Mouse (Mus musculus) neural tube, embryonic 12.5 days (tissue): ENCODE data around the gene Myl10. TPM values are rescaled to one million over a fixed set of nuclear protein-coding genes. Genes with fewer than 3 reads are reported as not detected.
"Not testable (repeated sequence)": the region's sequence is repeated elsewhere in the genome, so short reads cannot be mapped to it uniquely, and the experiment has no call there.

Experiments used
- ATAC-seq: fragments of 200-750 bp; cut with Nextera tagmentation; 2 replicates; pipeline ENCODE4 v1.8.0; 2017; ENCODE audit warnings: low read depth, mild to moderate bottlenecking, moderate TSS enrichment, moderate library complexity; ENCODE audit not compliant: low FRiP score
- H3K27ac ChIP-seq: fragments of 300-500 bp; sonication (generic); 2 replicates; pipeline ENCODE4 v1.5.1; 2016
- H3K27me3 ChIP-seq: fragments of 300-500 bp; sonication (generic); replicated peaks from 2 replicates; pipeline ENCODE4 v1.6.1; 2016; ENCODE audit warnings: mild to moderate bottlenecking
- H3K36me3 ChIP-seq: fragments of 300-500 bp; sonication (generic); 2 replicates; pipeline ENCODE4 v1.6.1; 2016; ENCODE audit warnings: mild to moderate bottlenecking
- H3K4me1 ChIP-seq: fragments of 300-500 bp; sonication (generic); 2 replicates; pipeline ENCODE4 v1.6.1; 2016
- H3K4me2 ChIP-seq: fragments of 300-500 bp; sonication (generic); replicated peaks from 2 replicates; pipeline ENCODE4 v1.6.1; 2016; ENCODE audit warnings: mild to moderate bottlenecking
- H3K4me3 ChIP-seq: fragments of 300-500 bp; sonication (generic); 2 replicates; pipeline ENCODE4 v1.5.1; 2016
- H3K9ac ChIP-seq: fragments of 300-500 bp; sonication (generic); 2 replicates; pipeline ENCODE4 v1.6.1; 2016; ENCODE audit warnings: mild to moderate bottlenecking
- H3K9me3 ChIP-seq: fragments of 300-500 bp; sonication (generic); 2 replicates; pipeline ENCODE4 v1.6.1; 2016; ENCODE audit warnings: mild to moderate bottlenecking
- WGBS: fragments of 180-500 bp; shearing (Covaris S2); methylation state at CpG from one replicate; pipeline ENCODE4 v1.1.7; 2016; 5-methylcytosine and 5-hydroxymethylcytosine counted together
- polyA plus RNA-seq: library from polyadenylated mRNA; unstranded; fragments of >200 nt; fragmentation: Nextera tagmentation; extraction: Ambion mirVana; gene quantifications from 2 replicates; pipeline ENCODE4 v1.2.1, GENCODE M21; 2016

Myl10 gene
- not detected in 2 replicates for polyA plus RNA-seq

GRCm38 (mm10) chr5:136692784-136693183, at the start of gene Myl10:
TSS of gene Myl10 (plus strand) at chr5:136693146.
- ATAC-seq, result no peak
- 88% methylated on average over 4 of the region's 4 CpGs for WGBS

GRCm38 (mm10) chr5:136646731-136647328, 46.1 kb upstream of the Myl10 start:
- Histone ChIP-seq H3K36me3 (no peaks in the 10 kb centered on the region), H3K4me1 (no peaks in the 10 kb centered on the region), H3K9me3 (no peaks in the 10 kb centered on the region), H3K9ac (no peak overlapping the region), H3K27me3 (no peaks in the 10 kb centered on the region), H3K27ac (no peak overlapping the region), H3K4me2 (no peak overlapping the region), H3K4me3 (no peak overlapping the region)
- no peak for ATAC-seq
- 93% methylated on average over 4 of the region's 4 CpGs for WGBS

More at GRCm38 (mm10) chr5:136692784-136693183, at the start of gene Myl10:
- Histone ChIP-seq H3K27ac (no peak within 1 kb of the TSS), H3K4me1 (no peaks in the 10 kb centered on the region), H3K36me3 (no peaks in the 10 kb centered on the region), H3K27me3 (no peaks in the 10 kb centered on the region), H3K9me3 (no peaks in the 10 kb centered on the region), H3K4me3 (no peak within 1 kb of the TSS), H3K9ac (no peak within 1 kb of the TSS), H3K4me2 (no peak within 1 kb of the TSS)

- no peak overlapping the region for H3K4me3 ChIP-seq
- no peak overlapping the region for H3K4me2 ChIP-seq
- H3K9ac ChIP-seq, result no peak overlapping the region
- WGBS, result 50% methylated on average over 5 of the region's 5 CpGs
- no peaks in the 10 kb centered on the region for H3K9me3 ChIP-seq
- ATAC-seq, result no peak
- H3K27ac ChIP-seq, result no peak overlapping the region
- no peaks in the 10 kb centered on the region for H3K4me1 ChIP-seq
- H3K36me3 ChIP-seq, result no peaks in the 10 kb centered on the region
- no peaks in the 10 kb centered on the region for H3K27me3 ChIP-seq
These were observed 43.9 kb upstream of the Myl10 start for GRCm38 (mm10) chr5:136649071-136649470.

- Histone ChIP-seq H3K27ac (no peak overlapping the region), H3K4me2 (no peak overlapping the region), H3K9me3 (no peaks in the 10 kb centered on the region), H3K9ac (no peak overlapping the region), H3K4me1 (no peaks in the 10 kb centered on the region), H3K27me3 (no peaks in the 10 kb centered on the region), H3K4me3 (no peak overlapping the region), H3K36me3 (no peaks in the 10 kb centered on the region)
- 81% methylated on average over 5 of the region's 5 CpGs for WGBS
- ATAC-seq, result no peak
These were observed 43.3 kb upstream of the Myl10 start for GRCm38 (mm10) chr5:136649655-136650054.

GRCm38 (mm10) chr5:136654481-136654880, 38.5 kb upstream of the Myl10 start:
- no peak for ATAC-seq
- Histone ChIP-seq H3K4me3 (no peak overlapping the region), H3K4me1 (no peaks in the 10 kb centered on the region), H3K27me3 (no peaks in the 10 kb centered on the region), H3K9me3 (no peaks in the 10 kb centered on the region), H3K27ac (no peak overlapping the region), H3K9ac (no peak overlapping the region), H3K36me3 (no peaks in the 10 kb centered on the region), H3K4me2 (no peak overlapping the region)

GRCm38 (mm10) chr5:136656830-136657395, 36.0 kb upstream of the Myl10 start:
- WGBS, result 79% methylated on average over 10 of the region's 10 CpGs
- Histone ChIP-seq H3K4me1 (no peaks in the 10 kb centered on the region), H3K27me3 (no peaks in the 10 kb centered on the region), H3K9me3 (no peaks in the 10 kb centered on the region), H3K36me3 (no peaks in the 10 kb centered on the region), H3K27ac (no peak overlapping the region), H3K9ac (no peak overlapping the region), H3K4me3 (no peak overlapping the region), H3K4me2 (no peak overlapping the region)
- no peak for ATAC-seq

GRCm38 (mm10) chr5:136660721-136661120, 32.2 kb upstream of the Myl10 start:
- not testable (repeated sequence) for H3K27ac ChIP-seq, H3K27me3 ChIP-seq, H3K4me2 ChIP-seq, H3K9me3 ChIP-seq, H3K4me1 ChIP-seq, H3K36me3 ChIP-seq, H3K4me3 ChIP-seq, H3K9ac ChIP-seq, ATAC-seq
- WGBS, result 76% methylated on average over 5 of the region's 5 CpGs

GRCm38 (mm10) chr5:136662281-136662680, 30.7 kb upstream of the Myl10 start:
- H3K27ac ChIP-seq, result no peak overlapping the region
- H3K4me3 ChIP-seq, result no peak overlapping the region
- no peak overlapping the region for H3K4me2 ChIP-seq
- H3K4me1 ChIP-seq, result no peaks in the 10 kb centered on the region
- H3K36me3 ChIP-seq, result no peaks in the 10 kb centered on the region
- no peaks in the 10 kb centered on the region for H3K9me3 ChIP-seq
- no peak overlapping the region for H3K9ac ChIP-seq
- no peaks in the 10 kb centered on the region for H3K27me3 ChIP-seq
- 77% methylated on average over 10 of the region's 10 CpGs for WGBS
- ATAC-seq, result no peak

GRCm38 (mm10) chr5:136662822-136663221, 30.1 kb upstream of the Myl10 start:
- H3K9me3 ChIP-seq, result no peaks in the 10 kb centered on the region
- no peak overlapping the region for H3K9ac ChIP-seq
- no peaks in the 10 kb centered on the region for H3K4me1 ChIP-seq
- ATAC-seq, result no peak
- WGBS, result 22% methylated on average over 1 of the region's 1 CpGs
- no peak overlapping the region for H3K27ac ChIP-seq
- H3K4me2 ChIP-seq, result no peak overlapping the region
- no peak overlapping the region for H3K4me3 ChIP-seq
- no peaks in the 10 kb centered on the region for H3K27me3 ChIP-seq
- H3K36me3 ChIP-seq, result no peaks in the 10 kb centered on the region

- ATAC-seq, result no peak
- no peaks in the 10 kb centered on the region for H3K4me1 ChIP-seq
- no peaks in the 10 kb centered on the region for H3K36me3 ChIP-seq
- H3K9ac ChIP-seq, result no peak overlapping the region
- no peaks in the 10 kb centered on the region for H3K27me3 ChIP-seq
- H3K27ac ChIP-seq, result no peak overlapping the region
- H3K4me3 ChIP-seq, result no peak overlapping the region
- WGBS, result 7% methylated on average over 9 of the region's 9 CpGs
- H3K9me3 ChIP-seq, result no peaks in the 10 kb centered on the region
- no peak overlapping the region for H3K4me2 ChIP-seq
These were observed 28.4 kb upstream of the Myl10 start for GRCm38 (mm10) chr5:136664497-136664896.

- Histone ChIP-seq H3K4me2 (no peak overlapping the region), H3K4me3 (no peak overlapping the region), H3K9ac (no peak overlapping the region), H3K27me3 (0 out of 2 replicates have a peak, but pooled peaks cover 4% of the 10 kb centered on the region), H3K9me3 (peaks cover 11% of the 10 kb centered on the region; the same call in 1 of the 2 replicates), H3K36me3 (no peaks in the 10 kb centered on the region), H3K27ac (no peak overlapping the region), H3K4me1 (no peaks in the 10 kb centered on the region)
- WGBS, result 90% methylated on average over 18 of the region's 18 CpGs
- ATAC-seq, result no peak
These were observed 16.5 kb upstream of the Myl10 start for GRCm38 (mm10) chr5:136676315-136677030.

- Histone ChIP-seq H3K4me2 (no peak overlapping the region), H3K4me1 (no peaks in the 10 kb centered on the region), H3K9ac (no peak overlapping the region), H3K36me3 (no peaks in the 10 kb centered on the region), H3K9me3 (peaks cover 11% of the 10 kb centered on the region; the same call in 1 of the 2 replicates), H3K4me3 (no peak overlapping the region), H3K27me3 (no peaks in the 10 kb centered on the region), H3K27ac (no peak overlapping the region)
- WGBS, result 62% methylated on average over 6 of the region's 6 CpGs
- ATAC-seq, result no peak
These were observed 14.1 kb upstream of the Myl10 start for GRCm38 (mm10) chr5:136678840-136679348.
